ENCODE assay signal across 8 mouse cellular contexts in genomic region chr4:155694111-155694481, GRCm38 (mm10). TPM values are rescaled to one million over a fixed set of nuclear protein-coding genes. Genes with fewer than 3 reads are reported as not detected.
DNase-seq lines count a peak whose midpoint lies in the region; ATAC-seq and TF ChIP-seq lines count a peak whose summit lies in the region.

Gene Fndc10 (plus strand): TSS chr4:155694342.

- no peaks in the 10 kb centered on the region for H3K9me3 ChIP-seq in forebrain, embryonic 16.5 days (ENCODE audit: control insufficient read depth, low read length)
- no peaks in the 10 kb centered on the region for H3K9me3 ChIP-seq in lung, embryonic 14.5 days (ENCODE audit: low read depth, low read length)

- intact Hi-C loops in heart, postnatal 10 days (cut with DNase I), result no loop called here

- peak within 1 kb of the TSS; percentile 81 for H3K4me2 ChIP-seq in forebrain, embryonic 16.5 days (ENCODE audit: low read length)
- H3K4me2 ChIP-seq in lung, embryonic 14.5 days, result peak within 1 kb of the TSS; percentile 96

- no peaks in the 10 kb centered on the region for H3K27me3 ChIP-seq in forebrain, embryonic 16.5 days (replicated peaks; ENCODE audit: control insufficient read depth, insufficient read depth, low read length)
- H3K27me3 ChIP-seq in lung, embryonic 14.5 days (ENCODE audit: insufficient read depth, low read length), result peaks cover 9% of the 10 kb centered on the region; the same call in 1 of the 2 replicates

- peak; percentile 60 for DNase-seq in ES-CJ7 (ENCODE audit: low read depth, low spot score)
- peak; percentile 87 for DNase-seq in cerebellum, adult 11 months
- DNase-seq in heart, postnatal 10 days, result peak; percentile 60 to 73
- peak; percentile 74 for DNase-seq in layer of hippocampus, adult 9-11 months
- peak; percentile 73 for DNase-seq in lung, embryonic 14.5 days
- DNase-seq in ovary, postnatal 36 days (ENCODE audit: low spot score), result peak; percentile 74
- peak; percentile 47 for DNase-seq in urinary bladder, adult 2 months (ENCODE audit: low spot score)

- peak within 1 kb of the TSS; percentile 74 for H3K4me3 ChIP-seq in forebrain, embryonic 16.5 days (replicated peaks; ENCODE audit: low read length)
- H3K4me3 ChIP-seq in lung, embryonic 14.5 days (ENCODE audit: low read depth, low read length), result peak within 1 kb of the TSS; percentile 66

- WGBS in forebrain, embryonic 16.5 days, result under 1% methylated on average over 44 of the region's 47 CpGs
- WGBS in lung, embryonic 14.5 days, result 0% methylated on average over 29 of the region's 47 CpGs

- H3K27ac ChIP-seq in forebrain, embryonic 16.5 days (ENCODE audit: low read length), result peak within 1 kb of the TSS; percentile 90
- peak within 1 kb of the TSS; percentile 30; the same call in 1 of the 2 replicates for H3K27ac ChIP-seq in lung, embryonic 14.5 days (ENCODE audit: low read depth)

- peak; percentile 37; the same call in 1 of the 2 replicates for TF ChIP-seq CTCF in lung, embryonic 14.5 days (IDR thresholded peaks at IDR 0.05; ENCODE audit: low read depth)

- ATAC-seq in forebrain, embryonic 16.5 days, result peak; percentile 88
- peak; percentile 88 for ATAC-seq in lung, embryonic 14.5 days (ENCODE audit: insufficient read depth)

- no peaks in the 10 kb centered on the region for H3K36me3 ChIP-seq in forebrain, embryonic 16.5 days (ENCODE audit: control insufficient read depth, insufficient read depth)
- H3K36me3 ChIP-seq in lung, embryonic 14.5 days (ENCODE audit: insufficient read depth), result no peaks in the 10 kb centered on the region

- peaks cover 22% of the 10 kb centered on the region for H3K4me1 ChIP-seq in forebrain, embryonic 16.5 days (replicated peaks; ENCODE audit: control insufficient read depth, insufficient read depth, low read length)
- no peaks in the 10 kb centered on the region for H3K4me1 ChIP-seq in lung, embryonic 14.5 days (ENCODE audit: insufficient read depth)

- H3K9ac ChIP-seq in forebrain, embryonic 16.5 days (replicated peaks; ENCODE audit: low read depth, low read length), result peak within 1 kb of the TSS; percentile 78
- H3K9ac ChIP-seq in lung, embryonic 14.5 days, result peak within 1 kb of the TSS; percentile 68

RNA-seq across cellular contexts. Expression of gene Fndc10, which starts in this region (rescaled TPM):
- polyA plus RNA-seq in forebrain, embryonic 16.5 days (2015; fragmentation: Nextera tagmentation; extraction: Ambion mirVana), result 4.8 and 7.5 TPM in 2 replicates
- 1 to 10 TPM; 2.9 to 4.3 TPM for total RNA-seq in heart, postnatal 10 days (2021)
- polyA plus RNA-seq in lung, embryonic 14.5 days (2014; fragmentation: Nextera tagmentation; extraction: Ambion mirVana), result 2.5 and 2.7 TPM in 2 replicates
- polyA plus RNA-seq in urinary bladder, adult 2 months (2012; rRNA removed), result 18.5 and 20.1 TPM in 2 replicates

Comparison
In these comparisons a context has a peak if more than half of its experiments do, and no peak if none do; other contexts are left out.
1. Peak in every context shown above with its lines: DNase-seq, ATAC-seq, H3K4me3 ChIP-seq and H3K27ac ChIP-seq.